Mouse (Mus musculus): ENCODE results near the gene Ap1m1. TPM values are rescaled to one million over a fixed set of nuclear protein-coding genes. Genes with fewer than 3 reads are reported as not detected.

Gene Ap1m1
- total RNA-seq, 2 experiments from 2014 or later = 53.2 to 53.4 TPM

DNA sequence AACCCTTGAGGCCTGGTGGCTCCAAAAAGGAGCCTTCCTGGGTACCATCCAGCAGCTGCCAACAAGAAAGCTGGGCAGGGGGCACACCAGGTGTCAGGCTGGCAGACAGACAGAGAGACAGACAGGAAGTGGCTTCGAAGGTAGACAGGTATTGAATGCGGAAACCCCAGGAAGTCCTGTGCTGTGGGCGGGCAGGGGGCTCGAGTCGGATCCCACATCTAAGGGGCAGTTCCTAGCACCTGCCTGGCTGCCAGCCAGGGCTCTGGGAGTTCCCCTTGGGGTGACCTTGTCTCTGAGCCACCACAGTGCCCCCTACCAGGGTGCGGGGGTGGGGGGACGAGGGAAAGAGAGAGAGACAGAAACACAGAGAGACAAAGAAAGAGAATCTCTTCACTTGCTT, 39.3 kb downstream of the Ap1m1 start:
- intact Hi-C loops (cut with DNase I) = no loop called here
- DNase-seq = no peak

GRCm38 (mm10) chr8:72281634-72282033, 41.8 kb downstream of the Ap1m1 start:
- peak; percentile 55 to 57 for DNase-seq
- intact Hi-C loops (cut with DNase I) = no loop called here

- intact Hi-C loops (cut with DNase I) = no loop called here
- DNase-seq = no peak
These were observed 45.5 kb downstream of the Ap1m1 start for GRCm38 (mm10) chr8:72285285-72285684.

DNA sequence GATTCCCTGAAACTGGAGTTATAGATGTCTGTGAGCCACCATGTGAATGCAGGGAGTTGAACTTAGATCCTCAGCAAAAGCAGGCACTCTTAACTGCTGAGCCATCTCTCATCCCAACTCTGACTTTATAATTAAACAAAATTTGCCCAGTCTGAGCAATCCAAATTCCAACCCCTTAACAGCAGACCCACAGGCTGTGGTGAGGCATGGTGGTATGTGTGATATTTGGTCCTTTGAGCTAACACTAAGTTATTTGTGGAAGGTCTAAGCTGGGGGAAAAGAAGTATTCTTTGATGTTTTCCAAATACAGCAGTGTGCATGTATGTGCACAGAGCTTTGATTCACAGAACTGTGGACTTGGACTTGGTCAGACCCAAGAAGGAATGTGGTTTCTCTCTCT, 49.2 kb downstream of the Ap1m1 start:
- DNase-seq = no peak
- intact Hi-C loops (cut with DNase I) = no loop called here

GRCm38 (mm10) chr8:72291104-72291503, 51.3 kb downstream of the Ap1m1 start:
- DNase-seq = no peak
- intact Hi-C loops (cut with DNase I) = no loop called here

DNA sequence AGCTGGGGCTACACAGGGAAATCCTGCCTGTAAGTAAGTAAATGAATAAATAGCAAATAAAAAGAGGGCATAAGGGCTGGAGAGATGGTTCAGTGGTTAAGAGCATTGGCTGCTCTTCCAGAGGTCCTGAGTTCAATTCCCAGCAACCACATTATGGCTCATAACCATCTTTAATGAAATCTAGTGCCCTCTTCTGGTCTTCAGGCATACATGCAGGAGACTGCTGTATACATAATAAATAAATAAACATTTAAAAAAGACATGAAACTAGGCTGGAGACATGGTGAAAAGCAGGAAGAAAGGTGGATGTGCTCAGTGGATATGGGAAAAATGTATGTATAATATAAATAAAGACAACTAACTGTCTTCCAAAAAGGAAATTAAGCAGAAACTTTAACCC, 53.5 kb downstream of the Ap1m1 start:
- intact Hi-C loops (cut with DNase I) = no loop called here
- no peak for DNase-seq

DNA sequence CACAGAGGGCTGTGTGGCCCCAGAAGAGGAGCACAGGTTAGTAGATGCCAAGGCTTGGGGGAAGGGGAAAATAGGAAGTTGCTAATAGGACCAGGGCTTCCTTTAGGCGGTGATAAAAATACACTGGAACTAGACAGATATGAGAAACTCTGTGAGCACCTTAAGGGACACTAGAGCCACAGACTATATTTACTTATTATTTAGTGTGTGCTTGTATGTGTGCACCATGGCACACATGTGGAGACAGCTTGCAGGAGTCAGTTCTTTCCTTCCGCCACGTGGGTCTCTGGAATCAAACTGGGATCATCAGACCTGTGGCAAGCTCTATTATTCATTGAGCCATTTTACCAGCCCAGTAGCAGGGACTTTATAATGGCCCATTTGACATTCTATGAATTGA, 55.3 kb downstream of the Ap1m1 start:
- DNase-seq = no peak

GRCm38 (mm10) chr8:72295679-72296078, 55.9 kb downstream of the Ap1m1 start:
- peak; percentile 94 for DNase-seq
- intact Hi-C loops (cut with DNase I) = loop anchor here (1.0 kb wide), 1 partner anchor 24 kb away; the partner anchor contains the start of gene Klf2

More for the DNA sequence above, 55.3 kb downstream of the Ap1m1 start:
- intact Hi-C loops (cut with DNase I) = loop anchor here (1.0 kb wide), 1 partner anchor 24 kb away; the partner anchor contains the start of gene Klf2

DNA sequence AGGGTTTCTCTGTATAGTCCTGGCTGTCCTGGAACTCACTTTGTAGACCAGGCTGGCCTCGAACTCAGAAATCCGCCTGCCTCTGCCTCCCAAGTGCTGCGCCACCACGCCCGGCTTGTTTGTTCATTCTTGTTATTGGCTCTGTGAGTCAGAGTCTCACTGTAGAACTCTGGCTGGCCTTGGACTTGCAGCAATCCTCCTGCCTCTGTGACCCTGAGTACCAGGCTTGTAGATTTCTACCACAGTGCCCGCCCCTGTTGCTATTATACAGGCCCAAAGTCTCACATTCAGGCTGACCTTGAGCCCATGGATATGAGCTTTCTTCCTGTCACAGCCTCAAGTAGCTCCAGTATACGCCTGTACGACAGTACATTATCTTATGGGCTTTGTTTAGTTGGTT, 56.7 kb downstream of the Ap1m1 start:
- intact Hi-C loops (cut with DNase I) = no loop called here
- no peak for DNase-seq

DNA sequence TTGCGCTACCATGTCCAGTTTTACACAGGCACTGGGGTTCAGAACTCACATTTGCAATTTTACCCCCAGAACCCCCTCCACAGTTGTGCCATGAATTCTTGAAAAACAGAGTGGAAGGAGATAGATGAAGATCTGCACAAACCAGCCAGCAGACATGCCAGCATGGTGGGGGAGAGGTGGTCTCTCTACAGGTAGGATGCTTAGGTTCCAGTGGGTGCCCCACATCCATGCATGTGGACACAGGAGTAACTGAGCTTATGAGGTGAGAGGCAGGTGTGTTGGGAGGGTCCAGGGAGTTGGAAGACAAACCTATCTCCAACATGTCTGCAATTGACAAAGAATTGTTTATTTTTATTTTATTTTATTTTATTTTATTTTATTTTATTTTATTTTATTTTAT, 59.1 kb downstream of the Ap1m1 start:
- intact Hi-C loops (cut with DNase I) = no loop called here
- DNase-seq = no peak

DNA sequence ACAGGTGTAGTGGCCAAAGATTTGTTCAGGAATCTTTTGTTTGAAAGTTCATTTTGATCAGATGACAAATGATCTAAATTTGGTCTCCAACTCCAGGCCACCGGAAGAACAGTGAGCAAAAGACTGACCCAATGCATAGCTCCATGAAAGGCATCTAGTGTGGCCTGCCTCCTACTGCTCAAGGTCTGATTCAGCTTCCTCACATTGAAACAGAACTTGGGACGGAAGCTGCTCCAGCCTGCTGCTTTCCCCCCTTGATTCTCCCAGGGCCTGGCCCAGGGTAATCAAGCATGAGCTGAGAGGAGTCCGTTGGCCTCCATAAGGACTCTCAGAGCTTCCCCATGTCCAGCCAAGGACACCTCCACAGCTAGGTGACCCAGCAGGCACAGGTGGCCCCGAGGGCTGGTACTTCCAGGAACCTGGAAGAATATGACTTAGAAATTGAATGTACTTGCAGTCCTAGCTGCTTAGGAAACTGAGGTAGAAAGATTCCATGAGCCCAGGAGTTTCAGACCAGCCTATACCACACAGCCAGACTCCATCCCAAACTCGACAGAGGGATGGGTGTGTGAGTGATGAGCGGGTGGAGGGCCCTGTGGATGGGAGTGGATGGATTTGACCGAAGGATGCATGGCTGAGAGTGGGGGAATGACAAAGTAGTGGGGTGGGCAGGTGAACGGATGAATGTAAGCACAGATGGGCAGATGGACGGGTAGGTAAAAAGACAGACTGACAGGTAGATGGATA, 61.0 kb downstream of the Ap1m1 start:
- DNase-seq = no peak

DNA sequence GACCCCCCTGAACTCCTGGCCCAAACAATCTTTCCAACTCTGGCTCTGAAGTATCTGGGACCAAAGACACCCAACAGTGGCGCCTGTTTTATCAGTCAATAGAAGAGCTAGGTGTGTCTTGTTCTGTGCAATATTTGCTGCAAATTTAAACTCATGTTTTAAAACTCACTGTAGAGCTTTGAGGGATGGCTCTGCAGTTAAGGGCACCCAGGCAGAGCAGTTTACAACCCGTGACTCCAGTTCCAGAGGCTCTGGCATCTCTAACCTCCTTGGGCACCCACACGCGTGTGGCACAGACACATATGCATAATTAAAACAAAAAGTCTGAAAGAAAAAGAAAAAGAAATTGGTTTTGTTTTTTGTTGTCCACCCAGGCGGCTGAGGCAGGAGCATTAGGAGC, 61.7 kb downstream of the Ap1m1 start:
- DNase-seq = no peak
- intact Hi-C loops (cut with DNase I) = loop anchor here (5.0 kb wide), 1 partner anchor 34 kb away; no protein-coding TSS in a partner anchor

More for the DNA sequence above, 61.0 kb downstream of the Ap1m1 start:
- intact Hi-C loops (cut with DNase I) = loop anchor here (5.0 kb wide), 1 partner anchor 34 kb away; no protein-coding TSS in a partner anchor

- peak in 1 of 2 experiments; percentile 21 for DNase-seq
- intact Hi-C loops (cut with DNase I) = loop anchor here (5.0 kb wide), 1 partner anchor 36 kb away; no protein-coding TSS in a partner anchor
These were observed 63.3 kb downstream of the Ap1m1 start for GRCm38 (mm10) chr8:72302986-72303612.

- DNase-seq = peak; percentile 72 to 80
- intact Hi-C loops (cut with DNase I) = loop anchor here (5.0 kb wide), 1 partner anchor 36 kb away; no protein-coding TSS in a partner anchor
These were observed 63.8 kb downstream of the Ap1m1 start for GRCm38 (mm10) chr8:72303633-72304032.

DNA sequence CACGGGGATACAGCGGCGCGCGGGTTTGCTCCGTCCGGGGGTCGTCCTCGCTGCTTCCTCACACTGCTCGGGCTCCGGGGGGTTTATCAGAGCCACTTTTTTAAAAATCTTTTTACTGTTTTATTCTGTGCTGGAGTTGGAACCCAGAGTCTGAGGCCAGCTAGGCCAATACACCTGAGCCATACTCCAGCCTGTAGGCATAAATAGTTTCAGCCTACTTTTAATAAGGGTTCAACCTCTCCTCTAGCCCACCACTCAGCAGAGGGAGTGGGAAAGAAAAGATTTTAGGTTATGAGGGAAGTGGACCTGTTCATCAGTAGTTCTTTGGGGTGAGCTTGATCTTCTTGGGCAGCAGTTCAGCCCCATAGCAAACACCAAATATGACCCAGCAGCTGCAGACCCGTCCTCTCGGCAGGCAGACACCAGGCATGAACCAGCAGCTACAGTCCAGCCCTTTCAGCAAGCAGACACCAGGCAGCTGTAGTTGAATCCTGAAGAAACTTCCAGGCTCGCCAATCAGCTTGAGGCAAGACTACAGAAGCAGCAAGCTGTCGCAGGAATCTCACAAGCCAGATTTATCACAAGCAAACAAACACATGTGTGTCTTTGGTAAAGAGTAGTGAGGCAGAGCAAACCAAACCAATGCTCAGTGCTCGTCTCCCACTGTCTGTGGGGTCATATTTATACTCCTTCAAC, 65.5 kb downstream of the Ap1m1 start, which contains the start of gene Gm10282:
Gene Gm10282 (minus strand): TSS at position 51 of the 696 bp plus-strand sequence.
- no peak for DNase-seq
- intact Hi-C loops (cut with DNase I) = no loop called here

GRCm38 (mm10) chr8:72306913-72307312, 67.1 kb downstream of the Ap1m1 start:
- intact Hi-C loops (cut with DNase I) = no loop called here
- DNase-seq = no peak

Other genes with a start within 250 kb of the Ap1m1 start
- gene Cyp4f18, start 230.4 kb upstream of the Ap1m1 start, total RNA-seq (2021) = under 1 TPM; 0.38 to 0.56 TPM
- gene Olfr372, start 198.8 kb upstream of the Ap1m1 start, total RNA-seq (2021) = not detected
- gene Olfr373, start 156.8 kb upstream of the Ap1m1 start, total RNA-seq (2021) = not detected
- not detected for gene Olfr374, start 133.0 kb upstream of the Ap1m1 start, total RNA-seq (2021)
- 100 to 1,000 TPM; 119 to 155 TPM for gene Tpm4, start 105.0 kb upstream of the Ap1m1 start, total RNA-seq (2021)
- gene Rab8a, start 78.8 kb upstream of the Ap1m1 start, total RNA-seq (2021) = 10 to 100 TPM; 28.2 to 28.6 TPM
- gene Hsh2d, start 50.4 kb upstream of the Ap1m1 start, total RNA-seq (2021) = under 1 TPM in 1 of 2 experiments, not detected in 1; 0.17 TPM
- gene Cib3, start 27.2 kb upstream of the Ap1m1 start, total RNA-seq (2021) = not detected
- gene Gm11034, start 26.4 kb upstream of the Ap1m1 start, total RNA-seq (2021) = not detected
- gene Fam32a, start 20.3 kb upstream of the Ap1m1 start, total RNA-seq (2021) = 10 to 100 TPM; 21.4 to 24.4 TPM
- 1 to 10 TPM; 9.7 TPM for gene Gm10282, start 65.2 kb downstream of the Ap1m1 start, total RNA-seq (2021)
- gene Klf2, start 79.0 kb downstream of the Ap1m1 start, total RNA-seq (2021) = 100 to 1,000 TPM; 113 to 115 TPM
- 10 to 100 TPM; 44.4 to 47.5 TPM for gene Eps15l1, start 181.4 kb downstream of the Ap1m1 start, total RNA-seq (2021)
- 10 to 100 TPM in 1 of 2 experiments, 1 to 10 TPM in 1; 8.1 to 10.5 TPM for gene Calr3, start 203.9 kb downstream of the Ap1m1 start, total RNA-seq (2021)
- gene 1700030K09Rik, start 203.9 kb downstream of the Ap1m1 start, total RNA-seq (2021) = 1 to 10 TPM; 6.6 to 7.0 TPM
- 10 to 100 TPM; 42.9 to 43.2 TPM for gene Cherp, start 235.2 kb downstream of the Ap1m1 start, total RNA-seq (2021)